Mouse (Mus musculus): Measurements from ENCODE around the gene Vmn1r234. TPM values are rescaled to one million over a fixed set of nuclear protein-coding genes. Genes with fewer than 3 reads are reported as not detected.
"Not testable (repeated sequence)": the region's sequence is repeated elsewhere in the genome, so short reads cannot be mapped to it uniquely, and the experiment has no call there.

Gene Vmn1r234
- not detected for total RNA-seq (2021)

DNA sequence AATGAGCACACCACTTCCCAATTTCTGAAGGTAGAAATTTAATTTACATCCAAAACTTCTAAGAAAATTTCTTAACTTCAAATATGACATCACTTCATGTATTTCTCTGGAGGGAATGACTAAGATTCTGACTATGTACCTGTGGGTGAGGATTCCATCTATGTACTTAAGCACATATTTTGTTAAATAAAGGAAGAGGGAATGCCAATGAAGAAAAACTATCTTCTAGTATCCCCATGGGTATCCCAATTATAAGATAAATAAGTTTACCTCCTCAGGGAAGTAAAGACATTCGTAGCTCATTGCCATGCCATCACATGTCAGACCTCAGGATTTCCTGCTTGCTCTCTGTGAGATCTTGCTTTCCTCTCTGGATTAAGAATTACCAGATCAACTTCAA, at the start of gene Vmn1r234:
Gene Vmn1r234 (plus strand): TSS at position 301 of the 400 bp plus-strand sequence.
- intact Hi-C loops (cut with DNase I) = no loop called here
- no peak for DNase-seq

DNA sequence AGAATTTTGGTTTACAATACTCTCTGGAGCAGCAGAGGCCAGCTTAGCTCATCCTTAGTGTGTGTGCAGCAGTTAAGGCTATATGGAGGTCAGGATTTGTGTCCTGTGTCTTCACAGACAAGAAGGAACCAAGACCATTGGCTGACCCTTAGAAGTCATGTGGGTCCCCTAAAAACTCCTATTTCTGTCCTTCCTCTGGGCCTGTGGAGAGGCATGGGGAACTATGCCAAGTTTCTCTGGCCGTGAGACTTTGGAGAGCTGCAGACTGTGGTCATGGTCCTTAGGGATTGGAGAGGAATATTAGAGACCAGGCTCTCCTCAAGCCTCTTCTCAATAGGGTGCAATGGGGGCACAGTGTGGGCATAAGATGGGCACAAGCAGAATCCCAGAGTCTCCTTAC, 14.8 kb upstream of the Vmn1r234 start:
- intact Hi-C loops (cut with DNase I) = not testable (repeated sequence)
- DNase-seq = peak; percentile 19 to 27

- peak; percentile 41 to 66 for DNase-seq
- intact Hi-C loops (cut with DNase I) = loop anchor here (2.0 to 5.0 kb wide), 2 partner anchors 191 to 286 kb away; partner anchors contain the start of gene Zfp54
Observed at GRCm38 (mm10) chr17:21231654-21232053, 5.8 kb downstream of the Vmn1r234 start.

DNA sequence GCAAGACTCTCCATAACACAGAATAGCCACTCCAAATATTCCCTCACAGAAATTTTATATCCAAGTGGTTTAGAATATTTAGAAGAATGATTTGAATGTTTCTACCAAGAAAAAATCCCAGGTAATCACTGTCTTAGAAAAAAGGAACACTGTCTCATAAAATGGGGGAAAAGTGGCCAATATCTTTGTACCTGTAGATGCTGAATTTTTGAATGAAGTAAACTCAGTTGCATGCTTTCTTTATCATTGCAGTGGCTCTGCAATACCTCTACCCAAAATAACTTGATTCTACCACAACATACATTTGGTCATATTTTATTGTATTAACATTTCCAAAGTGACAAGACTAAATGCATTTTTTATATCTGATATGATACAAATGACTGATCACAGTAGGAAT, 30.2 kb downstream of the Vmn1r234 start, which contains the start of gene Vmn1r235:
Gene Vmn1r235 (plus strand): TSS at position 301 of the 400 bp plus-strand sequence.
- no peak for DNase-seq
- intact Hi-C loops (cut with DNase I) = no loop called here

GRCm38 (mm10) chr17:21272103-21272502, 46.2 kb downstream of the Vmn1r234 start:
- intact Hi-C loops (cut with DNase I) = loop anchor here (1.0 to 5.0 kb wide), 3 partner anchors 110 to 243 kb away; partner anchors contain the start of gene Zfp677
- peak; percentile 43 to 75 for DNase-seq

GRCm38 (mm10) chr17:21282642-21283041, 56.8 kb downstream of the Vmn1r234 start, which contains the start of gene Vmn1r236:
Vmn1r236 (plus strand) TSS chr17:21282942.
- intact Hi-C loops (cut with DNase I) = no loop called here

DNA sequence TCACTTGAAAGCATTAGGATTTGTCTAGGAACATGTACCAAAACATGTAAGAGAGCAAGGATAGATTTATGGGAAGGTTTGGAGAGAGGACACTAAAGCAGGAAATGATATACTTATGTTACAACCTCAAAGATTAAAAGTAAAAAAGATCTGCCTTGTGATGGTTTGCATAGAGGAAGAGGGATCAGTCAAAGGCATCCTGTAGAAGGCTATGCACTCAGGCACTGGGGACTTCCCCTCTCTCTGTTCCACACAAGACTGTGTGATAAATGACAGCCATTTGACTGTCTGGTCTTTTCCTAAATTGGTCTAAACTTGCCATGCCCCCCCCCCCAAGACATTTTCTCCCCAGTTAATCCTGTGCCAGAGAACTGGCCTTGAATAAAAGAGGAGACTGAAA, 58.5 kb downstream of the Vmn1r234 start:
- DNase-seq = no peak
- intact Hi-C loops (cut with DNase I) = no loop called here

More at GRCm38 (mm10) chr17:21282642-21283041, 56.8 kb downstream of the Vmn1r234 start, which contains the start of gene Vmn1r236:
- no peak for DNase-seq

Small RNA genes lying within 50 kb of the gene (microRNA-seq; reads per million reads assigned to microRNA genes)
- gene Gm26384 = 0 reads per million in 2 experiments

Other genes with a start within 250 kb of the Vmn1r234 start
- gene Vmn1r233, start 229.6 kb upstream of the Vmn1r234 start, total RNA-seq (2021) = not detected
- gene Zfp160, start 217.2 kb upstream of the Vmn1r234 start, total RNA-seq (2021) = 10 to 100 TPM; 16.3 to 16.4 TPM
- gene Vmn1r235, start 30.3 kb downstream of the Vmn1r234 start, total RNA-seq (2021) = not detected
- gene Vmn1r236, start 56.9 kb downstream of the Vmn1r234 start, total RNA-seq (2021) = not detected
- gene Vmn1r237, start 85.8 kb downstream of the Vmn1r234 start, total RNA-seq (2021) = not detected
- 1 to 10 TPM in 1 of 2 experiments, under 1 TPM in 1; 0.98 to 1.0 TPM for gene Zfp677, start 157.7 kb downstream of the Vmn1r234 start, total RNA-seq (2021)
- 1 to 10 TPM; 1.2 to 1.3 TPM for gene Zfp54, start 197.1 kb downstream of the Vmn1r234 start, total RNA-seq (2021)
- 1 to 10 TPM; 6.3 to 6.8 TPM for gene Zfp51, start 224.3 kb downstream of the Vmn1r234 start, total RNA-seq (2021)

Measured in heart, postnatal 10 days (tissue).